Mouse (Mus musculus): ENCODE data around the gene Alox12b. TPM values are rescaled to one million over a fixed set of nuclear protein-coding genes. Genes with fewer than 3 reads are reported as not detected.
A peak's percentile ranks its signal among the peaks of the same experiment; 100 is the strongest.

Alox12b gene
- polyA plus RNA-seq, 1 experiment = not detected

DNA sequence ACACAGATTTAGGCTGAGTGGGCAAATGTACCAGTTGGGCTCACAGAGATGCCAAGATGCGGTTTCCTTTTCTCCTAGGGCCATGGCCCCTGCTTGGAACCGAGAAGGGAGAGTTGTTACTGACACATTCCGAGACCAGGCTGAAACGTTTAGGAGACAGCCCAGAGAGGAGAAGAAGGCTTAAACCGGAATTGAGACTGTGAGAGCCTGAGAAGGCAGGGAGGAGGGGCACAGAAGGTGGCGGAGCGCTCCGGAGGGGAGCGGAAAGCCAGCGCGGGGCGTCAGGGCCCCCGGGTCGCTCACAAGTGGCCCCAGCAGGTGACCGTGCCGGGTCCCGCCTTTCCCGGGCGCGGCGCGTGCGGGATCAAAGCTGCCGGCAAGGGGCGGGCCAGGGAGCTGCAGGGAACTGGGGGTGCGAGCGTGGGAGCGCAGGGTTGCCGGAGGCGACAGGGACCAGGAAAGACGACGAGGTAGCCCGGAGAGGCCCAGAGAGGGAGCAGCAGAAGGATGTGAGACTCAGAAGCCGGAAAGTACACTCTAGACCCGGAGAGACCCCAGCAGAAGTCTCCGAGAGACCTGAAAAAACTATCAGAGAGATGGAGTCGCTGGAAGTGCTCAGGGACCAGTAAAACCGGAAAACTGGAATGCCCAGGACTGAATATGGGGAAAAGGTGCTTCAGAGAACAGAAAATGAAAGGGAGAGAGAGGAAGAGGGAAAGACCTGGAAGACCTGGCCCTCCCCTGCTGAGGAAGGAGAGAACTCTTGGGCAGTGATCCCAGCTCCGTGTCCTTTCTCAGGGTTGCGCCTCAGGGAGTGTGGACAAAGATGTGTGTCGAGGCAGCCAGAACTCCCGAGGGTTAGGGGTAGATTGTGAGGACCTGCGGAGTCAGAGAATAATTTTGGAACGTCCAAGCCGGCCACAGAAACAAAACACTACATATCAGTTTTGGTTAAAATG, 38.8 kb upstream of the Alox12b start:
- H3K36me3 ChIP-seq (ENCODE audit: control insufficient read depth, insufficient read depth, low read length, poor library complexity, severe bottlenecking) = no peaks in the 10 kb centered on the region
- peak overlapping the region; percentile 82 for H3K4me3 ChIP-seq (ENCODE audit: low read depth, low read length)
- no peaks in the 10 kb centered on the region for H3K9me3 ChIP-seq (replicated peaks; ENCODE audit: control insufficient read depth, insufficient read depth, low read length, poor library complexity, severe bottlenecking)
- H3K27ac ChIP-seq (ENCODE audit: insufficient read depth, low read length) = no peak overlapping the region
- H3K27me3 ChIP-seq (ENCODE audit: control insufficient read depth, insufficient read depth, low read length, poor library complexity, severe bottlenecking) = peaks cover 22% of the 10 kb centered on the region
- TF ChIP-seq CTCF (IDR thresholded peaks at IDR 0.05; ENCODE audit: low read depth, low read length) (no peak), EP300 (IDR thresholded peaks at IDR 0.05; ENCODE audit: insufficient read depth, low read depth, low read length) (no peak), POLR2A (IDR thresholded peaks at IDR 0.05; ENCODE audit: insufficient read depth, low read length) (no peak)
- no peaks in the 10 kb centered on the region for H3K4me1 ChIP-seq (ENCODE audit: control insufficient read depth, insufficient read depth, low read length)
- H3K9ac ChIP-seq (ENCODE audit: low read depth, poor library complexity, severe bottlenecking) = peak overlapping the region; percentile 42

DNA sequence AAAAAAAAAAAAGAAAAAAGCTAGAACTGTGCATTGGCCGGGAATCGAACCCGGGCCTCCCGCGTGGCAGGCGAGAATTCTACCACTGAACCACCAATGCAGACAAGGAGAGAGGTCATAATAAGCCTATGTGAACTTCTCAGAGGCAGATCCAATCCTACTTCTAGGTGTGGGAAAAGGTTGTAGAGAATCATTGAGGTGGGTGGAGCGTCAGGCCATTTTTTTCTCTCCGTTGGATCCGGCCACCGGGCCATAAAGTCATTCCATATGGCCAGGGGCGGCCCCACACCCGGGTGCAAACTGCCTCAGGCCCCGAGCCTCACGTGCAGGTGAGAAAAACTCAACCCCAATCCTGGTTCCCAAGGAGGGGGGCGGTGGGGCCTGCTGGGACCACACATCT, 38.0 kb upstream of the Alox12b start:
- H3K27me3 ChIP-seq (ENCODE audit: control insufficient read depth, insufficient read depth, low read length, poor library complexity, severe bottlenecking) = peaks cover 22% of the 10 kb centered on the region
- H3K27ac ChIP-seq (ENCODE audit: insufficient read depth, low read length) = no peak overlapping the region
- no peaks in the 10 kb centered on the region for H3K9me3 ChIP-seq (replicated peaks; ENCODE audit: control insufficient read depth, insufficient read depth, low read length, poor library complexity, severe bottlenecking)
- H3K4me1 ChIP-seq (ENCODE audit: control insufficient read depth, insufficient read depth, low read length) = no peaks in the 10 kb centered on the region
- peak overlapping the region; percentile 24; the same call in 1 of the 2 replicates for H3K9ac ChIP-seq (ENCODE audit: low read depth, poor library complexity, severe bottlenecking)
- peak overlapping the region; percentile 53 for H3K4me3 ChIP-seq (ENCODE audit: low read depth, low read length)
- H3K36me3 ChIP-seq (ENCODE audit: control insufficient read depth, insufficient read depth, low read length, poor library complexity, severe bottlenecking) = no peaks in the 10 kb centered on the region
- no peak for TF ChIP-seq EP300 (IDR thresholded peaks at IDR 0.05; ENCODE audit: insufficient read depth, low read depth, low read length)
- no peak for TF ChIP-seq POLR2A (IDR thresholded peaks at IDR 0.05; ENCODE audit: insufficient read depth, low read length)
- no peak for TF ChIP-seq CTCF (IDR thresholded peaks at IDR 0.05; ENCODE audit: low read depth, low read length)

DNA sequence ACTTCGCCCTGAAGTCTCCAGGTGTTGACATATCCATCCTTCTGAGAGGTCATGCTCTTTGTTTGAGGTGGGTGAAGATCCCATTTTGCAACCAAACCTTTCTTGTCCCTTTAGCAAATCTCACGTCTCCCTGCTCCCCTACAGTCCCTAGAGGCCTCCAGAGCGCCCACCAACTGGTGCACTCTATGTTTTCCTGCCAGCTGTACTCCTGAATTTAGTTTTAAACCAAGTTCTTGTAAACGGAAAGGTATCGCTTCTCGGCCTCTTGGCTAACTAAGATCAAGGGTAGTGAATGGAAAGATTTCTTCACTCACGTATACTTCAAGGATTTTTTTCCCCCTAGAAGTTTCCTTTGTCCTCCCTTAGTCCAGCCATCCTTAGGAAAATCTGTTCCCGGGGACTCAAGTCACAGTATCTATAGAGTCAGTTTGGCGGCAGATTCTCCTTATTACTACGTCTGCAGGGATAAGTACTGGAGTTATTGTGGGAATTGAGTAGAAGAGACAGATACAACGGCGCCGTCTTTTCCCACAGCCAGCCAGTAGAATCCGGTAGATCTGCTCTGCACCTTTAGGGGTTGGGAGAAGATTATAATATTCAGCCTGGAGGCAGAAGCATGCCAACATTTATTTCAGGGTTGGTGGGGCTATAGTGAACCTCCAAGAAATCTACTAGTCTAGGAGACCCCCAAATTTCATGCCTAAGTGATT, 37.2 kb upstream of the Alox12b start:
- Histone ChIP-seq H3K27me3 (ENCODE audit: control insufficient read depth, insufficient read depth, low read length, poor library complexity, severe bottlenecking) (peaks cover 22% of the 10 kb centered on the region), H3K9me3 (replicated peaks; ENCODE audit: control insufficient read depth, insufficient read depth, low read length, poor library complexity, severe bottlenecking) (no peaks in the 10 kb centered on the region), H3K36me3 (ENCODE audit: control insufficient read depth, insufficient read depth, low read length, poor library complexity, severe bottlenecking) (no peaks in the 10 kb centered on the region), H3K9ac (ENCODE audit: low read depth, poor library complexity, severe bottlenecking) (no peak overlapping the region), H3K4me3 (ENCODE audit: low read depth, low read length) (no peak overlapping the region), H3K27ac (ENCODE audit: insufficient read depth, low read length) (no peak overlapping the region), H3K4me1 (ENCODE audit: control insufficient read depth, insufficient read depth, low read length) (no peaks in the 10 kb centered on the region)
- TF ChIP-seq CTCF (IDR thresholded peaks at IDR 0.05; ENCODE audit: low read depth, low read length) = no peak
- TF ChIP-seq POLR2A (IDR thresholded peaks at IDR 0.05; ENCODE audit: insufficient read depth, low read length) = no peak
- no peak for TF ChIP-seq EP300 (IDR thresholded peaks at IDR 0.05; ENCODE audit: insufficient read depth, low read depth, low read length)

DNA sequence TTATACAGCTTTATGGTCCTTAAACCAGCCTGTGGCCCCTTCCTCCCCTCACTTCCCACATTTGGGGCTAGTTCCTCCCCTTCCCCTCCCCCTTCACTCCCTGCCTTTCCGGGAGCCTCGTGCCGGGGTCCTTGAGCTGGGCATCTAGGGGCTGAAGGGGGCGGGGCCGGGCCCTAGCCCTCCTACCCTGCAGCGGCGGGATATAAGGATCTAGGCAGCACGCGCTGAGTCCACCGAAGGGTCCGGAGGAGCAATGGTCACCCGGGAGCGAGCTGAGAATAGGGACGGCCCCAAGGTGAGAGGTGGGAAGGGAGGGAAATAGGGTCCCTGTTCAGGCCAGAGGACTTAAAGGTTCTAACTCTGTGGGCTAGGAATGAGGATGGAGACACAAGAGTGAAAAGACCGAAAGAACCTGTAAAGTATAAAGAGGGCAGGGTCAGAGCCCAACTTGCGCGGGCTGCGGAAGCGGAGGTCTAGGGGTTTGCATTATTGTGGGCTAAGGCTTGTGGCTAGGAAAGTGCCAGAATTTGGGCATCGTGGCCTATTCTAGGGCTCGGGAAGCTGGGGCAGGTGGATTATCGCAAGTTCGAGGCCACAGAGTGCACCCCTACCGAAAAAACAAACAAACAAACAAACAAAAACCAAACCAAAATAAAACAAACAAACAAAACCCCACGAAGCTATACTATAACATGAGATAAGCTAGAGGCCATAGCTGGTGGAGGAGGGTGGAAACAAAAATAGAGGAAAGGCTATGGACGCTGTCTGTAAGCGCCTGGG, 36.4 kb upstream of the Alox12b start, which contains the start of gene Hes7:
Hes7 (plus strand) TSS at position 184 of the 780 bp plus-strand sequence.
- no peak within 1 kb of the TSS for H3K27ac ChIP-seq (ENCODE audit: insufficient read depth, low read length)
- no peaks in the 10 kb centered on the region for H3K9me3 ChIP-seq (replicated peaks; ENCODE audit: control insufficient read depth, insufficient read depth, low read length, poor library complexity, severe bottlenecking)
- H3K4me1 ChIP-seq (ENCODE audit: control insufficient read depth, insufficient read depth, low read length) = no peaks in the 10 kb centered on the region
- peak within 1 kb of the TSS; percentile 73 for H3K9ac ChIP-seq (ENCODE audit: low read depth, poor library complexity, severe bottlenecking)
- TF ChIP-seq POLR2A (IDR thresholded peaks at IDR 0.05; ENCODE audit: insufficient read depth, low read length) (no peak), CTCF (IDR thresholded peaks at IDR 0.05; ENCODE audit: low read depth, low read length) (no peak), EP300 (IDR thresholded peaks at IDR 0.05; ENCODE audit: insufficient read depth, low read depth, low read length) (no peak)
- peak within 1 kb of the TSS; percentile 89 for H3K4me3 ChIP-seq (ENCODE audit: low read depth, low read length)
- peaks cover 22% of the 10 kb centered on the region for H3K27me3 ChIP-seq (ENCODE audit: control insufficient read depth, insufficient read depth, low read length, poor library complexity, severe bottlenecking)
- H3K36me3 ChIP-seq (ENCODE audit: control insufficient read depth, insufficient read depth, low read length, poor library complexity, severe bottlenecking) = no peaks in the 10 kb centered on the region

DNA sequence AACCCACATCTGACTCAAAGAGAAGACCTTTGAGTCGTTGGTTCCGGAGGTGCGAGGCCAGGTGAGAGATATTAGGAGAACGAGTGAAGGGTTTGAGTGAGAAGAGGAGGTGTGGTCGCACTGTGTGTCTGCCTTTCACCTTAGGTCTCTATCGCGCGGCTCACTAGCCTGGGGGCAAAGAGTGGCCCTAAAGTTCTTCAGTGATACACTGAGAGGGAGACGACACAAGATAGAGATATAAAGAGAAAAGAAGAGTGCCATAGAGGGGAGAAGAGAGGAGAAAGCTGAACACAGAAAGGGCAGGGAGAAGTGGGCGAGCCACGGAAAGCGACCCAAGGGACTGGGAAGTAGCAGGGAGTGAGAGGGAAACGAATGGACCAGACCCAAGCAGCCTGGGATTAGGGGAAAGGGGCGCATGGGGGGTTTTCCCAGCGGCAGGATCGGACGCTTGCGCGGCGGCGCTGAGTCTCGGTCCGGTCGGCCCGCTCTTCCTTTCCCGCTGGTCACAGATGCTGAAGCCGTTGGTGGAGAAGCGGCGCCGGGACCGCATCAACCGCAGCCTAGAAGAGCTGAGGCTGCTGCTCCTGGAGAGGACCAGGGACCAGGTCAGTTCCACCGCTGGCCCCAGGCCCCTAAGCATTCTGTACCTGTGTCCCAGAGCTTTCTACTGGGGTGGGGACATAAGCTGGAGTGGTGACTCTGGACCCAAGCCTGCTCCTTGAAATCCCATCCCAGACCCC, 35.6 kb upstream of the Alox12b start:
- Histone ChIP-seq H3K4me1 (ENCODE audit: control insufficient read depth, insufficient read depth, low read length) (no peaks in the 10 kb centered on the region), H3K27ac (ENCODE audit: insufficient read depth, low read length) (no peak overlapping the region)

More for the DNA sequence above, 35.6 kb upstream of the Alox12b start:
- no peaks in the 10 kb centered on the region for H3K36me3 ChIP-seq (ENCODE audit: control insufficient read depth, insufficient read depth, low read length, poor library complexity, severe bottlenecking)
- peak overlapping the region; percentile 89 for H3K4me3 ChIP-seq (ENCODE audit: low read depth, low read length)
- peaks cover 22% of the 10 kb centered on the region for H3K27me3 ChIP-seq (ENCODE audit: control insufficient read depth, insufficient read depth, low read length, poor library complexity, severe bottlenecking)
- H3K9ac ChIP-seq (ENCODE audit: low read depth, poor library complexity, severe bottlenecking) = peak overlapping the region; percentile 73
- TF ChIP-seq POLR2A (IDR thresholded peaks at IDR 0.05; ENCODE audit: insufficient read depth, low read length) = no peak
- TF ChIP-seq CTCF (IDR thresholded peaks at IDR 0.05; ENCODE audit: low read depth, low read length) = no peak
- no peak for TF ChIP-seq EP300 (IDR thresholded peaks at IDR 0.05; ENCODE audit: insufficient read depth, low read depth, low read length)
- H3K9me3 ChIP-seq (replicated peaks; ENCODE audit: control insufficient read depth, insufficient read depth, low read length, poor library complexity, severe bottlenecking) = no peaks in the 10 kb centered on the region

Data from ES-Bruce4 (cell line).